In the genomic region with DNA sequence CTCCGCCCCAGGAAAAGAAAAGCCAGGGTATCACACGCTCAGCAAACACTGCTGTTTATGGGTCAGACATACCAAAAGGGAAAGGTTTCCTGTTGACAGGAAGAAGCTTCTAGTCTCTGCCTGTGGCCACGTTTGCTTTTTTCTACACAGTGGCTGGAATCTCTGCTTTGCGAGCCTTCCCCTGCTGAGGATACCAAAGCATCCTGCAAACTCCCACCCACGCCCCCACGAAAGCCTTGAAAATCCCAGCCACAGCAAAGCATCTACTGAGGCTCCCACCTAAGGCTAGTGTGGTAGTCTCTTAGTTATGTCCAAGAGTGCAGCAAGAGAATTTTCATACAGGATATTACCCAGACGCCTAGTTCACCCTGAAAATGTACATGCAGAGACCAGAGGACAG, we compare ENCODE assay signal across 19 mouse cellular contexts.
DNase-seq lines count a peak whose midpoint lies in the region; ATAC-seq and TF ChIP-seq lines count a peak whose summit lies in the region.
"Had no signal": no experiment of that assay in that cellular context is flagged by ENCODE, and none has a peak within 500 bp of the region (broad histone marks: within the 10 kb centered on the region; RNA-seq: fewer than 3 reads in every experiment).

No protein-coding gene starts in this region.

- intact Hi-C loops in heart, postnatal 14 days (cut with DNase I) = no loop called here

- peaks cover 2% of the 10 kb centered on the region; the same call in 1 of the 2 replicates for H3K4me1 ChIP-seq in heart, embryonic 16.5 days (ENCODE audit: control insufficient read depth, insufficient read depth, low read length)
- H3K4me1 ChIP-seq in kidney, postnatal 0 days (replicated peaks; ENCODE audit: insufficient read depth, low read length) = no peaks in the 10 kb centered on the region
- no peaks in the 10 kb centered on the region for H3K4me1 ChIP-seq in lung, postnatal 0 days (ENCODE audit: insufficient read depth, low read depth, low read length)
- H3K4me1 ChIP-seq: stomach, embryonic 15.5 days had no signal

- H3K36me3 ChIP-seq in heart, embryonic 16.5 days (ENCODE audit: control insufficient read depth, insufficient read depth) = no peaks in the 10 kb centered on the region
- H3K36me3 ChIP-seq in kidney, postnatal 0 days (ENCODE audit: insufficient read depth, low read length) = no peaks in the 10 kb centered on the region
- H3K36me3 ChIP-seq in lung, postnatal 0 days (ENCODE audit: insufficient read depth, low read length) = no peaks in the 10 kb centered on the region
- H3K36me3 ChIP-seq in macrophage (ENCODE audit: inconsistent target) = no peaks in the 10 kb centered on the region
- H3K36me3 ChIP-seq: embryonic facial prominence, embryonic 10.5 days; heart, embryonic 10.5 days; hindbrain, embryonic 13.5 days; limb, embryonic 15.5 days; stomach, embryonic 15.5 days had no signal

- no peak for TF ChIP-seq CTCF in kidney, postnatal 0 days (IDR thresholded peaks at IDR 0.05; ENCODE audit: low read depth)
- no peak for TF ChIP-seq CTCF in lung, postnatal 0 days (IDR thresholded peaks at IDR 0.05)

- H3K79me2 ChIP-seq in macrophage (ENCODE audit: inconsistent target) = no peaks in the 10 kb centered on the region

- H3K4me3 ChIP-seq in heart, embryonic 16.5 days (ENCODE audit: low read length) = no peak overlapping the region
- no peak overlapping the region for H3K4me3 ChIP-seq in kidney, postnatal 0 days (replicated peaks; ENCODE audit: low read depth, low read length)
- H3K4me3 ChIP-seq in lung, postnatal 0 days (ENCODE audit: low read depth, low read length) = no peak overlapping the region
- no peak overlapping the region for H3K4me3 ChIP-seq in macrophage (ENCODE audit: inconsistent target)
- H3K4me3 ChIP-seq: embryonic facial prominence, embryonic 10.5 days; forebrain, embryonic 13.5 days; heart, embryonic 10.5 days; hindbrain, embryonic 13.5 days; limb, embryonic 15.5 days; stomach, embryonic 15.5 days had no signal

- no peak for DNase-seq in heart, postnatal 14 days
- peak; percentile 37 for DNase-seq in kidney, postnatal 0 days (ENCODE audit: low spot score)
- no peak for DNase-seq in kidney, postnatal 25 days
- peak; percentile 11 for DNase-seq in lung, postnatal 0 days (ENCODE audit: low spot score)
- no peak for DNase-seq in lung, postnatal 4 days
- DNase-seq: adrenal gland, adult 8-10 months; cerebellum, adult 2 months; gastrocnemius, postnatal 36 days; retina, postnatal 1 day; thymus, adult 2 months had no signal

- whole genome bisulfite sequencing in heart, embryonic 16.5 days = 31% methylated on average over 7 of the region's 7 CpGs
- WGBS in kidney, postnatal 0 days = 47% methylated on average over 7 of the region's 7 CpGs
- 45% methylated on average over 7 of the region's 7 CpGs for WGBS in lung, postnatal 0 days
- 68% methylated on average over 7 of the region's 7 CpGs for WGBS in macrophage (ENCODE audit: missing documents)

- H3K27me3 ChIP-seq in heart, embryonic 16.5 days (ENCODE audit: control insufficient read depth, insufficient read depth, low read length) = no peaks in the 10 kb centered on the region; the same call in 1 of the 2 replicates
- no peaks in the 10 kb centered on the region for H3K27me3 ChIP-seq in kidney, postnatal 0 days (ENCODE audit: insufficient read depth, low read length)
- H3K27me3 ChIP-seq in lung, postnatal 0 days (replicated peaks; ENCODE audit: insufficient read depth, low read length) = no peaks in the 10 kb centered on the region
- H3K27me3 ChIP-seq: limb, embryonic 15.5 days; stomach, embryonic 15.5 days had no signal

- H3K27ac ChIP-seq in heart, embryonic 16.5 days (ENCODE audit: low read length) = peak overlapping the region; percentile 60; the same call in 1 of the 2 replicates
- peak overlapping the region; percentile 47; the same call in 1 of the 2 replicates for H3K27ac ChIP-seq in kidney, postnatal 0 days
- no peak overlapping the region for H3K27ac ChIP-seq in lung, postnatal 0 days (ENCODE audit: low read length)
- H3K27ac ChIP-seq in macrophage = peak overlapping the region; percentile 48
- H3K27ac ChIP-seq: forebrain, embryonic 13.5 days; heart, embryonic 10.5 days; hindbrain, embryonic 13.5 days; limb, embryonic 15.5 days; stomach, embryonic 15.5 days had no signal

- H3K4me2 ChIP-seq in heart, embryonic 16.5 days (ENCODE audit: low read depth, low read length) = no peak overlapping the region
- no peak overlapping the region for H3K4me2 ChIP-seq in kidney, postnatal 0 days (ENCODE audit: low read length)
- no peak overlapping the region for H3K4me2 ChIP-seq in lung, postnatal 0 days (replicated peaks; ENCODE audit: low read depth, low read length)
- H3K4me2 ChIP-seq: forebrain, embryonic 13.5 days; hindbrain, embryonic 13.5 days; limb, embryonic 15.5 days; stomach, embryonic 15.5 days had no signal

- no peaks in the 10 kb centered on the region for H3K9me3 ChIP-seq in heart, embryonic 16.5 days (replicated peaks; ENCODE audit: control insufficient read depth, low read length)
- no peaks in the 10 kb centered on the region for H3K9me3 ChIP-seq in kidney, postnatal 0 days (replicated peaks; ENCODE audit: low read length)
- no peaks in the 10 kb centered on the region for H3K9me3 ChIP-seq in lung, postnatal 0 days (ENCODE audit: low read length)
- H3K9me3 ChIP-seq: embryonic facial prominence, embryonic 10.5 days; forebrain, embryonic 13.5 days; heart, embryonic 10.5 days; hindbrain, embryonic 13.5 days; limb, embryonic 15.5 days; stomach, embryonic 15.5 days had no signal

- no peak for ATAC-seq in heart, embryonic 16.5 days (replicated peaks; ENCODE audit: extremely low read depth, insufficient read depth, low FRiP score)
- ATAC-seq in kidney, postnatal 0 days (replicated peaks; ENCODE audit: low FRiP score, low read depth) = no peak
- ATAC-seq in lung, postnatal 0 days = peak; percentile 26; the same call in 1 of the 2 replicates
- ATAC-seq: forebrain, embryonic 13.5 days; midbrain, embryonic 16.5 days had no signal

- no peak overlapping the region for H3K9ac ChIP-seq in heart, embryonic 16.5 days (ENCODE audit: low read length)
- no peak overlapping the region for H3K9ac ChIP-seq in kidney, postnatal 0 days (ENCODE audit: low read depth, low read length)
- no peak overlapping the region for H3K9ac ChIP-seq in lung, postnatal 0 days (replicated peaks; ENCODE audit: low read depth)
- H3K9ac ChIP-seq: forebrain, embryonic 13.5 days; hindbrain, embryonic 13.5 days; limb, embryonic 15.5 days; stomach, embryonic 15.5 days had no signal

- TF ChIP-seq EP300 in lung, postnatal 0 days (IDR thresholded peaks at IDR 0.05) = peak; percentile 63; the same call in 1 of the 2 replicates

Comparison
In these comparisons a context has a peak if more than half of its experiments do, and no peak if none do; other contexts are left out.
1. DNase-seq: peak in kidney, postnatal 0 days (single experiment) and lung, postnatal 0 days (single experiment); none in heart, postnatal 14 days (0 of 2), kidney, postnatal 25 days (0 of 2) and lung, postnatal 4 days (0 of 2).